Mouse (Mus musculus): ENCODE measurements at regions not wholly inside any gene's neighbourhood (a gene's known extent, or its start where the extent isn't known, plus 50 kb on each side); places are given as distances from the start of the nearest gene placed in this dataset.

DNA sequence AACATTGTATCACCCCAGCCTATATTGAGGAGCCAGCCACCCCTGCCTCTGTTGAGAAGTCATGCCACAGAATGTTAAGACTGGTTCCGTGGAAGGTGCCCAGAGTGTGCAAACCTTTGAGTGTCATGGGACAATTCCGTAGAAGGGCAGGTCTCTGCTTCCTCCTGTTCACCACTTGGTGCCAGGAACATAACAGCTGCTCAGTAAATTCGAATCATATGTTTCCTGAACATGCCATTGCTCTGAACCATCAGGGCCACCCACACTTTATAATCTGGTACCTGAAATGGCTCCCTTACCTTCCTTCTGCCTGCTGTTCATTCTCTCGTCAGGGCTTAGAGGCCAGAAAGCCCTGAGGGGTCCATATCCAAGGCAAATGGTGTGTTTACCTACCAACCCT lies 273.0 kb upstream of the 4930535I16Rik start:
- H3K4me1 ChIP-seq = peaks cover 24% of the 10 kb centered on the region
- H3K36me3 ChIP-seq = no peaks in the 10 kb centered on the region
- H3K9me3 ChIP-seq = no peaks in the 10 kb centered on the region
- WGBS = 64% methylated on average over 4 of the region's 4 CpGs
- H3K9ac ChIP-seq = no peak overlapping the region
- H3K4me3 ChIP-seq = no peak overlapping the region
- H3K27ac ChIP-seq = no peak overlapping the region
- no peak overlapping the region for H3K4me2 ChIP-seq
- no peak for ATAC-seq (ENCODE audit: insufficient number of reproducible peaks, insufficient read depth, low FRiP score, low TSS enrichment, low read depth)
- peaks cover 49% of the 10 kb centered on the region for H3K27me3 ChIP-seq

DNA sequence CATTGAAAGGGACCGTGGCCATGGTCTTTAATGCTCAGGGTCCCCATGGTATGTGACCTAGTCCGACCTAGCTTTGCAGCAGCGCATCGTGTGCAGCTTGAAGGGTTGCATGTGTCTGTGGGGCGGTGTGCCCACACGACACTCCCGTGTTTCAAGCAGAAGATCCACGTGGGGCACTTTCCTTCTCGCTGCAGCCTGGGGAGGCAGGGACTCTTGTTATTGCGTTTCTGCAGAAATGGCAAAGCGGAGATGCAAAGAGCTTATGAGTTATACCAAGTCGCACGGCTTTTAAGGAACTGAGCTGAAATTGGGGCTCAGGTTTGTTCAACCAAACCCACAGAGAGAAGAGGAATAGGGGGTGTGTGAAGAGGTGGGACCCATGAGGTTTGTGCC lies 272.2 kb upstream of the 4930535I16Rik start:
- H3K9me3 ChIP-seq = no peaks in the 10 kb centered on the region
- no peaks in the 10 kb centered on the region for H3K36me3 ChIP-seq
- peaks cover 43% of the 10 kb centered on the region for H3K27me3 ChIP-seq
- H3K9ac ChIP-seq = no peak overlapping the region
- H3K4me1 ChIP-seq = peaks cover 24% of the 10 kb centered on the region
- H3K4me2 ChIP-seq = no peak overlapping the region
- no peak overlapping the region for H3K27ac ChIP-seq
- 72% methylated on average over 13 of the region's 13 CpGs for WGBS
- ATAC-seq (ENCODE audit: insufficient number of reproducible peaks, insufficient read depth, low FRiP score, low TSS enrichment, low read depth) = no peak
- no peak overlapping the region for H3K4me3 ChIP-seq

GRCm38 (mm10) chr4:124189352-124189992 lies 271.6 kb upstream of the 4930535I16Rik start:
- WGBS = 28% methylated on average over 24 of the region's 24 CpGs
- H3K4me3 ChIP-seq = no peak overlapping the region
- no peak for ATAC-seq (ENCODE audit: insufficient number of reproducible peaks, insufficient read depth, low FRiP score, low TSS enrichment, low read depth)
- peaks cover 38% of the 10 kb centered on the region for H3K27me3 ChIP-seq
- H3K9ac ChIP-seq = no peak overlapping the region
- H3K27ac ChIP-seq = no peak overlapping the region
- H3K4me1 ChIP-seq = peaks cover 24% of the 10 kb centered on the region
- no peaks in the 10 kb centered on the region for H3K36me3 ChIP-seq
- H3K4me2 ChIP-seq = no peak overlapping the region
- H3K9me3 ChIP-seq = no peaks in the 10 kb centered on the region

GRCm38 (mm10) chr4:124187108-124187507 lies 269.3 kb upstream of the 4930535I16Rik start:
- H3K36me3 ChIP-seq = no peaks in the 10 kb centered on the region
- H3K4me3 ChIP-seq = no peak overlapping the region
- no peak for ATAC-seq (ENCODE audit: insufficient number of reproducible peaks, insufficient read depth, low FRiP score, low TSS enrichment, low read depth)
- H3K4me2 ChIP-seq = no peak overlapping the region
- no peaks in the 10 kb centered on the region for H3K9me3 ChIP-seq
- no peak overlapping the region for H3K9ac ChIP-seq
- 53% methylated on average over 4 of the region's 4 CpGs for WGBS
- H3K27ac ChIP-seq = no peak overlapping the region
- peaks cover 42% of the 10 kb centered on the region for H3K27me3 ChIP-seq
- H3K4me1 ChIP-seq = peaks cover 13% of the 10 kb centered on the region

GRCm38 (mm10) chr4:124181335-124181734 lies 263.5 kb upstream of the 4930535I16Rik start:
- no peak for ATAC-seq (ENCODE audit: insufficient number of reproducible peaks, insufficient read depth, low FRiP score, low TSS enrichment, low read depth)
- H3K4me1 ChIP-seq = peaks cover 5% of the 10 kb centered on the region; the same call in 1 of the 2 replicates
- H3K36me3 ChIP-seq = no peaks in the 10 kb centered on the region
- no peak overlapping the region for H3K27ac ChIP-seq
- no peaks in the 10 kb centered on the region for H3K9me3 ChIP-seq
- H3K4me2 ChIP-seq = no peak overlapping the region
- 76% methylated on average over 4 of the region's 4 CpGs for WGBS
- no peak overlapping the region for H3K4me3 ChIP-seq
- H3K9ac ChIP-seq = no peak overlapping the region
- H3K27me3 ChIP-seq = peaks cover 54% of the 10 kb centered on the region

DNA sequence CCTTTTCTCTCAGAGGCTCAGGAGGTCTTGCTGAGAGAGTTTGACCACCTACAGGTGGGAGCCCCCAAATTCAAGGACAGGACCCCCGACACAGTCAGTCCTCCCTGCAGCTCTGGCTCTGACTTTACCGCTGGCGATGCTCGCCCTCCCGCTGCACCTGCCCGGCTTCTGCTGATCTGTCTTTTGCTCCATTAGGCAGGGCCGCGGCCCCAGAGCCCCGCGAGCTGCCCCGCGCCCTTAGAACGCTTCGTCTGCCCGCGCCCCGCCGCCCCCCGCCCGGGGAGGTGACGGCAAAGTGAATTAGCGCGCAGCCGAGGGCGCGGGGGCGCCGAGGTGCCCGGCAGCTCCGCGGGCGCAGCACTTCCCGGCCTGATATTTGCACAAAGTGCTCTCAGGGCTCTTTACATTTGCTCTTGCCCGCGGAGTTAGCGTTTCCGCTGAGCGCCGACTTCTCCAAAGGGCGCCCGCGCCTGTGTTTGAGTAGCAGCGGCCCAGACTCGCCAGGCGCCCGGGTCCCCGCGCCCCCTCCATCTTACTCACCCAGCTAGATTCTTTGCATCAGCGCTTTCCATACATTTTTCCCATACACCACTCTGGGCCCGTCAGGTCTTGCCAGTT lies 260.7 kb upstream of the 4930535I16Rik start:
- Histone ChIP-seq H3K4me2 (peak overlapping the region; percentile 89), H3K9me3 (no peaks in the 10 kb centered on the region), H3K27me3 (peaks cover 61% of the 10 kb centered on the region), H3K27ac (no peak overlapping the region), H3K4me3 (peak overlapping the region; percentile 51), H3K9ac (peak overlapping the region; percentile 65), H3K4me1 (peaks cover 5% of the 10 kb centered on the region; the same call in 1 of the 2 replicates), H3K36me3 (no peaks in the 10 kb centered on the region)
- 1% methylated on average over 50 of the region's 50 CpGs for WGBS
- no peak for ATAC-seq (ENCODE audit: insufficient number of reproducible peaks, insufficient read depth, low FRiP score, low TSS enrichment, low read depth)

- Histone ChIP-seq H3K9ac (no peak overlapping the region), H3K4me3 (no peak overlapping the region), H3K9me3 (no peaks in the 10 kb centered on the region), H3K27me3 (peaks cover 46% of the 10 kb centered on the region), H3K27ac (no peak overlapping the region), H3K4me1 (peaks cover 15% of the 10 kb centered on the region), H3K4me2 (no peak overlapping the region), H3K36me3 (no peaks in the 10 kb centered on the region)
- no peak for ATAC-seq (ENCODE audit: insufficient number of reproducible peaks, insufficient read depth, low FRiP score, low TSS enrichment, low read depth)
- WGBS = 42% methylated on average over 6 of the region's 6 CpGs
These were observed 257.7 kb upstream of the 4930535I16Rik start for GRCm38 (mm10) chr4:124175531-124175930.

- ATAC-seq (ENCODE audit: insufficient number of reproducible peaks, insufficient read depth, low FRiP score, low TSS enrichment, low read depth) = no peak
- H3K4me2 ChIP-seq = no peak overlapping the region
These were observed 236.8 kb upstream of the 4930535I16Rik start for GRCm38 (mm10) chr4:124154627-124155026.

GRCm38 (mm10) chr4:124149771-124150451 lies 232.1 kb upstream of the 4930535I16Rik start:
- 7% methylated on average over 16 of the region's 16 CpGs for WGBS
- no peak overlapping the region for H3K27ac ChIP-seq
- H3K9ac ChIP-seq = peak overlapping the region; percentile 32; the same call in 1 of the 2 replicates
- no peaks in the 10 kb centered on the region for H3K36me3 ChIP-seq
- no peak; the same call in 1 of the 2 replicates for ATAC-seq (ENCODE audit: insufficient number of reproducible peaks, insufficient read depth, low FRiP score, low TSS enrichment, low read depth)
- H3K4me3 ChIP-seq = peak overlapping the region; percentile 17; the same call in 1 of the 2 replicates
- peak overlapping the region; percentile 50 for H3K4me2 ChIP-seq
- peaks cover 16% of the 10 kb centered on the region for H3K4me1 ChIP-seq
- peaks cover 42% of the 10 kb centered on the region for H3K27me3 ChIP-seq
- H3K9me3 ChIP-seq = no peaks in the 10 kb centered on the region

More at GRCm38 (mm10) chr4:124154627-124155026, 236.8 kb upstream of the 4930535I16Rik start:
- Histone ChIP-seq H3K4me3 (no peak overlapping the region), H3K27ac (no peak overlapping the region), H3K4me1 (peaks cover 9% of the 10 kb centered on the region), H3K9me3 (no peaks in the 10 kb centered on the region), H3K36me3 (no peaks in the 10 kb centered on the region), H3K9ac (no peak overlapping the region), H3K27me3 (peaks cover 27% of the 10 kb centered on the region)
- WGBS = 79% methylated on average over 6 of the region's 6 CpGs

GRCm38 (mm10) chr4:124149037-124149436 lies 231.2 kb upstream of the 4930535I16Rik start:
- H3K27ac ChIP-seq = no peak overlapping the region
- H3K36me3 ChIP-seq = no peaks in the 10 kb centered on the region
- ATAC-seq (ENCODE audit: insufficient number of reproducible peaks, insufficient read depth, low FRiP score, low TSS enrichment, low read depth) = no peak
- H3K9ac ChIP-seq = no peak overlapping the region
- WGBS = 91% methylated on average over 3 of the region's 3 CpGs
- no peak overlapping the region for H3K4me3 ChIP-seq
- H3K4me2 ChIP-seq = no peak overlapping the region
- H3K27me3 ChIP-seq = peaks cover 50% of the 10 kb centered on the region
- no peaks in the 10 kb centered on the region for H3K9me3 ChIP-seq
- H3K4me1 ChIP-seq = peaks cover 16% of the 10 kb centered on the region

GRCm38 (mm10) chr4:124147276-124147675 lies 229.5 kb upstream of the 4930535I16Rik start:
- no peaks in the 10 kb centered on the region for H3K36me3 ChIP-seq
- no peak overlapping the region for H3K27ac ChIP-seq
- H3K9ac ChIP-seq = no peak overlapping the region
- H3K4me3 ChIP-seq = no peak overlapping the region
- peaks cover 16% of the 10 kb centered on the region for H3K4me1 ChIP-seq
- H3K27me3 ChIP-seq = peaks cover 52% of the 10 kb centered on the region
- H3K4me2 ChIP-seq = no peak overlapping the region
- no peaks in the 10 kb centered on the region for H3K9me3 ChIP-seq
- no peak for ATAC-seq (ENCODE audit: insufficient number of reproducible peaks, insufficient read depth, low FRiP score, low TSS enrichment, low read depth)
- WGBS = 76% methylated on average over 4 of the region's 4 CpGs

DNA sequence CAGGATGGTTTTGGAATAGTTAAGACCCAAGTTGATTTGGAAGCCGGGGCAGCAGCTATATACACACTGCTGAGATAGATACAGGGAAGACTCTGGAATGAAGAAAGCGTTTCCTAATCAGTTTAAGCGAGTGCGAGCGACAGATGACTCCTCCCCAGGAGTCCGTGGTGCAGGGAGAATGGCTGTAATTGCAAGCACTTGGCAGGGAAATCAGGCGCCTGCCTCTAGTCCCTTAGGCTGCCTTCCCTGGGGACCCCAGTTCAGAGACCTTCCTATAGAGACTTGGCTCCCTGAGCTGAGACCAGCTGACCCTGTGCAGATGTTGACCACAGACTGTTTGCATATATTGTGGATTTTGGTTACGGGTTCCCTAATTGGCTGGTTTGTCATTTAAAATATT lies 228.3 kb upstream of the 4930535I16Rik start:
- no peak overlapping the region for H3K9ac ChIP-seq
- no peak overlapping the region for H3K27ac ChIP-seq
- ATAC-seq (ENCODE audit: insufficient number of reproducible peaks, insufficient read depth, low FRiP score, low TSS enrichment, low read depth) = no peak
- no peak overlapping the region for H3K4me2 ChIP-seq
- 18% methylated on average over 8 of the region's 8 CpGs for WGBS
- no peaks in the 10 kb centered on the region for H3K36me3 ChIP-seq
- H3K9me3 ChIP-seq = no peaks in the 10 kb centered on the region
- peaks cover 50% of the 10 kb centered on the region for H3K27me3 ChIP-seq
- H3K4me3 ChIP-seq = no peak overlapping the region
- peaks cover 16% of the 10 kb centered on the region for H3K4me1 ChIP-seq

Measured in embryonic facial prominence, embryonic 13.5 days (tissue).